Mouse (Mus musculus): ENCODE results near the gene Gm21974.
A peak's percentile ranks its signal among the peaks of the same experiment; 100 is the strongest.
"Not testable (repeated sequence)": the region's sequence is repeated elsewhere in the genome, so short reads cannot be mapped to it uniquely, and the experiment has no call there.

Gm21974 gene

GRCm38 (mm10) chr7:127915293-127915692 lies 20.0 kb upstream of the Gm21974 start:
- DNase-seq (ENCODE audit: low spot score) = peak; percentile 3

- DNase-seq (ENCODE audit: low spot score) = no peak
Measured at GRCm38 (mm10) chr7:127912938-127913337, 17.7 kb upstream of the Gm21974 start.

- peak; percentile 94 for DNase-seq (ENCODE audit: low spot score)
Measured at GRCm38 (mm10) chr7:127912190-127912871, 17.1 kb upstream of the Gm21974 start, which contains the start of gene Kat8. Kat8 (plus strand) TSS chr7:127912516.

GRCm38 (mm10) chr7:127908656-127909055 lies 13.4 kb upstream of the Gm21974 start:
- DNase-seq (ENCODE audit: low spot score) = no peak

- no peak for DNase-seq (ENCODE audit: low spot score)
Measured at GRCm38 (mm10) chr7:127907939-127908338, 12.7 kb upstream of the Gm21974 start.

- peak; percentile 90 for DNase-seq (ENCODE audit: low spot score)
Measured at GRCm38 (mm10) chr7:127903971-127904796, 8.9 kb upstream of the Gm21974 start, which contains the start of gene Bckdk. Bckdk (plus strand) TSS chr7:127904082.

- DNase-seq (ENCODE audit: low spot score) = no peak
Measured at GRCm38 (mm10) chr7:127901772-127902171, 6.5 kb upstream of the Gm21974 start.

- DNase-seq (ENCODE audit: low spot score) = no peak
Measured at GRCm38 (mm10) chr7:127899997-127900396, 4.7 kb upstream of the Gm21974 start.

- DNase-seq (ENCODE audit: low spot score) = no peak
Measured at GRCm38 (mm10) chr7:127898179-127898956, 3.1 kb upstream of the Gm21974 start.

- no peak for DNase-seq (ENCODE audit: low spot score)
Measured at GRCm38 (mm10) chr7:127897542-127897941, 2.3 kb upstream of the Gm21974 start.

- DNase-seq (ENCODE audit: low spot score) = peak; percentile 53
Measured at GRCm38 (mm10) chr7:127896384-127896783, 1.1 kb upstream of the Gm21974 start.

GRCm38 (mm10) chr7:127895891-127896290 lies 637 bp upstream of the Gm21974 start:
- DNase-seq (ENCODE audit: low spot score) = not testable (repeated sequence)

GRCm38 (mm10) chr7:127894480-127894879 lies 774 bp downstream of the Gm21974 start:
- no peak for DNase-seq (ENCODE audit: low spot score)

- DNase-seq (ENCODE audit: low spot score) = no peak
Measured at GRCm38 (mm10) chr7:127890798-127891197, 4.5 kb downstream of the Gm21974 start, which contains the start of gene Prss53. Prss53 (minus strand) TSS chr7:127890970.

GRCm38 (mm10) chr7:127888821-127889220 lies 6.4 kb downstream of the Gm21974 start:
- DNase-seq (ENCODE audit: low spot score) = no peak

- DNase-seq (ENCODE audit: low spot score) = no peak
Measured at GRCm38 (mm10) chr7:127887781-127888180, 7.5 kb downstream of the Gm21974 start.

- DNase-seq (ENCODE audit: low spot score) = no peak
Measured at GRCm38 (mm10) chr7:127887191-127887590, 8.1 kb downstream of the Gm21974 start.

- no peak for DNase-seq (ENCODE audit: low spot score)
Measured at GRCm38 (mm10) chr7:127886551-127886950, 8.7 kb downstream of the Gm21974 start.

- DNase-seq (ENCODE audit: low spot score) = no peak
Measured at GRCm38 (mm10) chr7:127885951-127886350, 9.3 kb downstream of the Gm21974 start.

GRCm38 (mm10) chr7:127880431-127880830 lies 14.8 kb downstream of the Gm21974 start:
- DNase-seq (ENCODE audit: low spot score) = no peak

- no peak for DNase-seq (ENCODE audit: low spot score)
Measured at GRCm38 (mm10) chr7:127879301-127879700, 16.0 kb downstream of the Gm21974 start.

All from embryo, embryonic 10 days (tissue).